Mouse (Mus musculus): Measurements from ENCODE around the gene Nfkb1. TPM values are rescaled to one million over a fixed set of nuclear protein-coding genes. Genes with fewer than 3 reads are reported as not detected.
A peak's percentile ranks its signal among the peaks of the same experiment; 100 is the strongest.

The Nfkb1 gene
- polyA plus RNA-seq, 1 experiment, result 45.0 TPM

GRCm38 (mm10) chr3:135688970-135689772, 2.2 kb downstream of the Nfkb1 start:
- peak overlapping the region; percentile 33 for H3ac ChIP-seq (ENCODE audit: control insufficient read depth, insufficient read length, low read depth)
- H3K79me2 ChIP-seq (ENCODE audit: control insufficient read depth, insufficient read depth), result peaks cover 79% of the 10 kb centered on the region
- H3K4me3 ChIP-seq (ENCODE audit: insufficient read depth, poor library complexity, severe bottlenecking), result peak overlapping the region; percentile 70
- H3K36me3 ChIP-seq (ENCODE audit: control insufficient read depth, insufficient read depth), result peaks cover 4% of the 10 kb centered on the region
- peaks cover 61% of the 10 kb centered on the region for H3K79me3 ChIP-seq (ENCODE audit: low read depth)
- H3K27me3 ChIP-seq (ENCODE audit: control insufficient read depth, insufficient read depth, insufficient read length), result no peaks in the 10 kb centered on the region
- TF ChIP-seq MAX (IDR thresholded peaks at IDR 0.05) (peak; percentile 74), USF1 (IDR thresholded peaks at IDR 0.05; ENCODE audit: low read depth) (no peak), MYOG (IDR thresholded peaks at IDR 0.05; ENCODE audit: control insufficient read depth, extremely low read depth, insufficient read length) (no peak), CEBPB (IDR thresholded peaks at IDR 0.05; ENCODE audit: low read depth) (peak; percentile 56), MYOD1 (IDR thresholded peaks at IDR 0.05; ENCODE audit: control insufficient read depth, insufficient read length, low read depth) (peak; percentile 32), CTCF (IDR thresholded peaks at IDR 0.05; ENCODE audit: control insufficient read depth, insufficient read depth, insufficient read length) (no peak), FOSL1 (IDR thresholded peaks at IDR 0.05; ENCODE audit: insufficient read depth, low read length, poor library complexity, severe bottlenecking) (peak; percentile 13)

GRCm38 (mm10) chr3:135687965-135688364, 3.4 kb downstream of the Nfkb1 start:
- Histone ChIP-seq H3K27me3 (ENCODE audit: control insufficient read depth, insufficient read depth, insufficient read length) (no peaks in the 10 kb centered on the region), H3K79me3 (ENCODE audit: low read depth) (peaks cover 73% of the 10 kb centered on the region), H3K79me2 (ENCODE audit: control insufficient read depth, insufficient read depth) (peaks cover 91% of the 10 kb centered on the region), H3K4me3 (ENCODE audit: insufficient read depth, poor library complexity, severe bottlenecking) (no peak overlapping the region), H3K36me3 (ENCODE audit: control insufficient read depth, insufficient read depth) (peaks cover 4% of the 10 kb centered on the region), H3ac (ENCODE audit: control insufficient read depth, insufficient read length, low read depth) (no peak overlapping the region)
- TF ChIP-seq CTCF (IDR thresholded peaks at IDR 0.05; ENCODE audit: control insufficient read depth, insufficient read depth, insufficient read length), result no peak
- TF ChIP-seq MAX (IDR thresholded peaks at IDR 0.05), result no peak
- no peak for TF ChIP-seq USF1 (IDR thresholded peaks at IDR 0.05; ENCODE audit: low read depth)
- TF ChIP-seq FOSL1 (IDR thresholded peaks at IDR 0.05; ENCODE audit: insufficient read depth, low read length, poor library complexity, severe bottlenecking), result no peak
- no peak for TF ChIP-seq MYOG (IDR thresholded peaks at IDR 0.05; ENCODE audit: control insufficient read depth, extremely low read depth, insufficient read length)
- no peak for TF ChIP-seq CEBPB (IDR thresholded peaks at IDR 0.05; ENCODE audit: low read depth)
- no peak for TF ChIP-seq MYOD1 (IDR thresholded peaks at IDR 0.05; ENCODE audit: control insufficient read depth, insufficient read length, low read depth)

GRCm38 (mm10) chr3:135686419-135686818, 4.9 kb downstream of the Nfkb1 start:
- H3ac ChIP-seq (ENCODE audit: control insufficient read depth, insufficient read length, low read depth), result no peak overlapping the region
- peaks cover 88% of the 10 kb centered on the region for H3K79me3 ChIP-seq (ENCODE audit: low read depth)
- H3K36me3 ChIP-seq (ENCODE audit: control insufficient read depth, insufficient read depth), result peaks cover 4% of the 10 kb centered on the region
- peaks cover 99% of the 10 kb centered on the region for H3K79me2 ChIP-seq (ENCODE audit: control insufficient read depth, insufficient read depth)
- TF ChIP-seq MYOG (IDR thresholded peaks at IDR 0.05; ENCODE audit: control insufficient read depth, extremely low read depth, insufficient read length), result no peak
- no peak for TF ChIP-seq FOSL1 (IDR thresholded peaks at IDR 0.05; ENCODE audit: insufficient read depth, low read length, poor library complexity, severe bottlenecking)
- TF ChIP-seq USF1 (IDR thresholded peaks at IDR 0.05; ENCODE audit: low read depth), result no peak
- TF ChIP-seq CTCF (IDR thresholded peaks at IDR 0.05; ENCODE audit: control insufficient read depth, insufficient read depth, insufficient read length), result no peak
- no peak for TF ChIP-seq MYOD1 (IDR thresholded peaks at IDR 0.05; ENCODE audit: control insufficient read depth, insufficient read length, low read depth)
- TF ChIP-seq MAX (IDR thresholded peaks at IDR 0.05), result no peak
- no peak for TF ChIP-seq CEBPB (IDR thresholded peaks at IDR 0.05; ENCODE audit: low read depth)
- H3K4me3 ChIP-seq (ENCODE audit: insufficient read depth, poor library complexity, severe bottlenecking), result no peak overlapping the region
- H3K27me3 ChIP-seq (ENCODE audit: control insufficient read depth, insufficient read depth, insufficient read length), result no peaks in the 10 kb centered on the region

GRCm38 (mm10) chr3:135683275-135683674, 8.1 kb downstream of the Nfkb1 start:
- Histone ChIP-seq H3K27me3 (ENCODE audit: control insufficient read depth, insufficient read depth, insufficient read length) (no peaks in the 10 kb centered on the region), H3K36me3 (ENCODE audit: control insufficient read depth, insufficient read depth) (peaks cover 13% of the 10 kb centered on the region), H3K4me3 (ENCODE audit: insufficient read depth, poor library complexity, severe bottlenecking) (no peak overlapping the region), H3ac (ENCODE audit: control insufficient read depth, insufficient read length, low read depth) (no peak overlapping the region), H3K79me3 (ENCODE audit: low read depth) (peaks cover 91% of the 10 kb centered on the region), H3K79me2 (ENCODE audit: control insufficient read depth, insufficient read depth) (peaks cover 100% of the 10 kb centered on the region)
- no peak for TF ChIP-seq CTCF (IDR thresholded peaks at IDR 0.05; ENCODE audit: control insufficient read depth, insufficient read depth, insufficient read length)
- TF ChIP-seq USF1 (IDR thresholded peaks at IDR 0.05; ENCODE audit: low read depth), result no peak

- TF ChIP-seq FOSL1 (IDR thresholded peaks at IDR 0.05; ENCODE audit: insufficient read depth, low read length, poor library complexity, severe bottlenecking), result no peak
- TF ChIP-seq CEBPB (IDR thresholded peaks at IDR 0.05; ENCODE audit: low read depth), result no peak
- TF ChIP-seq MAX (IDR thresholded peaks at IDR 0.05), result no peak
- no peak for TF ChIP-seq MYOD1 (IDR thresholded peaks at IDR 0.05; ENCODE audit: control insufficient read depth, insufficient read length, low read depth)
- TF ChIP-seq USF1 (IDR thresholded peaks at IDR 0.05; ENCODE audit: low read depth), result no peak
- TF ChIP-seq CTCF (IDR thresholded peaks at IDR 0.05; ENCODE audit: control insufficient read depth, insufficient read depth, insufficient read length), result no peak
- TF ChIP-seq MYOG (IDR thresholded peaks at IDR 0.05; ENCODE audit: control insufficient read depth, extremely low read depth, insufficient read length), result no peak
- H3K79me3 ChIP-seq (ENCODE audit: low read depth), result peaks cover 90% of the 10 kb centered on the region
- peaks cover 100% of the 10 kb centered on the region for H3K79me2 ChIP-seq (ENCODE audit: control insufficient read depth, insufficient read depth)
- H3K27me3 ChIP-seq (ENCODE audit: control insufficient read depth, insufficient read depth, insufficient read length), result no peaks in the 10 kb centered on the region
- H3K4me3 ChIP-seq (ENCODE audit: insufficient read depth, poor library complexity, severe bottlenecking), result no peak overlapping the region
- peaks cover 13% of the 10 kb centered on the region for H3K36me3 ChIP-seq (ENCODE audit: control insufficient read depth, insufficient read depth)
- H3ac ChIP-seq (ENCODE audit: control insufficient read depth, insufficient read length, low read depth), result no peak overlapping the region
These were observed 9.1 kb downstream of the Nfkb1 start for GRCm38 (mm10) chr3:135682240-135682639.

Data from C2C12 (cell line).